Mouse (Mus musculus) layer of hippocampus, postnatal 10 days (tissue): ENCODE results near the gene Ctsf. TPM values are rescaled to one million over a fixed set of nuclear protein-coding genes. Genes with fewer than 3 reads are reported as not detected.

Source experiments
- DNase-seq, 2 experiments: peaks; one replicate each; pipeline ENCODE4 v3.0.0; 2021; ENCODE audit warnings: low spot score in 2 of 2
- total RNA-seq, 2 experiments: library from RNA; stranded (reverse); gene quantifications; 2 replicates each; pipeline ENCODE4 v1.2.3; 2021

Gene Ctsf
- total RNA-seq, 2 experiments from 2014 or later: 95.2 to 102 TPM

DNA sequence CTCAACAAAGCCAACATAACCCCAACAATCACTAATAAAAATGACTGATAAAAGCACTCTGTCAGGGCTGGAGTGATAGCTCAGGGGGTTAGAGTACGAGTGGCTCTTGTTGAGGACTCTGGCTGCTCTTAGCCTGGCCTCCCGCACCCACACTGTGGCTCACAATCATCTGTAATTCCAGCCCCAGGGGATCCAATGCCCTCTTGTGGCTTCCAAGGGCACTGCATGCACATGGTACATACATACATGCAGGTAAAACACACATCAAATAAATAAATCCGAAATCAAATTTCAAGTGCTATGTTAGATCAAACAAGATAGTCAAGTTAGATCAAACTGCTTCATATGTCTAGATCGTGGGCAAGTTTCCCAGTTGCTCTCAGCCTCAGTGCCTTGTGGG, 53.2 kb downstream of the Ctsf start:
- peak in 1 of 2 experiments; percentile 28 for DNase-seq

DNA sequence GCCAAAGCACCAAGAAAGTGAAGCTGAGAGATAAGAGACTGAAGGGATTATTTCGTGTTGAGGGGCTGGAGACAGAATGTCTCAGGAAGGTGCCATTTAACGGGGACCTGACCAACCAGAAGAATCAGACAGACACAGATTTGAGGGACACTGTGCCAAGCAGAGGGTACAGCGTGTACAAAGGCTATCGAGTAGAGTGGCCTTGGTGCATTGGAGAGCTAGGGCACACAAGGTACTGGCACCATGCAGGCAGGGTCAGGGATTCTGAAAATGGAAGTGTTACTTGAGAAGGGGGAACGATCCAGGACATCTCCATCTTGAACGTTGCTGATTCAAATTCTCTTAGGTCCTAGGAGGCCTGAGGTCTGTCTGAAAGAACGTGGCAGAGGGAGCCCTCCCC, 54.4 kb downstream of the Ctsf start:
- no peak for DNase-seq

Other genes starting within 250 kb of the Ctsf start
- gene Lrfn4, start 239.5 kb upstream of the Ctsf start, total RNA-seq: 10 to 100 TPM; 67.0 to 67.3 TPM
- 10 to 100 TPM; 19.8 to 20.9 TPM for gene Rce1, start 229.5 kb upstream of the Ctsf start, total RNA-seq
- 1 to 10 TPM; 2.1 to 2.3 TPM for gene Gm960, start 156.5 kb upstream of the Ctsf start, total RNA-seq
- 100 to 1,000 TPM; 545 to 601 TPM for gene Sptbn2, start 144.0 kb upstream of the Ctsf start, total RNA-seq
- 10 to 100 TPM; 16.6 to 16.8 TPM for gene Rbm4b, start 98.6 kb upstream of the Ctsf start, total RNA-seq
- 10 to 100 TPM; 68.7 to 71.1 TPM for gene Rbm4, start 61.2 kb upstream of the Ctsf start, total RNA-seq
- gene Gm21992, start 43.5 kb upstream of the Ctsf start, total RNA-seq: 10 to 100 TPM; 20.7 to 22.3 TPM
- 10 to 100 TPM; 41.2 to 49.4 TPM for gene Rbm14, start 43.5 kb upstream of the Ctsf start, total RNA-seq
- 10 to 100 TPM; 39.4 to 47.5 TPM for gene Ccs, start 15.8 kb upstream of the Ctsf start, total RNA-seq
- 1 to 10 TPM; 1.9 to 2.6 TPM for gene Ccdc87, start 15.8 kb upstream of the Ctsf start, total RNA-seq
- gene Actn3, start 22.8 kb downstream of the Ctsf start, total RNA-seq: 1 to 10 TPM; 1.9 to 2.1 TPM
- gene Zdhhc24, start 23.5 kb downstream of the Ctsf start, total RNA-seq: 10 to 100 TPM; 23.5 to 26.3 TPM
- gene Bbs1, start 51.5 kb downstream of the Ctsf start, total RNA-seq: 10 to 100 TPM; 31.3 to 34.8 TPM
- gene Dpp3, start 73.2 kb downstream of the Ctsf start, total RNA-seq: 10 to 100 TPM; 62.0 to 62.7 TPM
- gene Peli3, start 88.0 kb downstream of the Ctsf start, total RNA-seq: 10 to 100 TPM; 18.0 to 18.4 TPM
- 10 to 100 TPM; 62.7 to 68.8 TPM for gene Mrpl11, start 107.0 kb downstream of the Ctsf start, total RNA-seq
- gene Npas4, start 135.2 kb downstream of the Ctsf start, total RNA-seq: 1 to 10 TPM; 4.8 to 5.0 TPM
- gene Slc29a2, start 168.7 kb downstream of the Ctsf start, total RNA-seq: 10 to 100 TPM; 21.0 to 21.9 TPM
- 100 to 1,000 TPM; 125 to 126 TPM for gene B4gat1, start 183.7 kb downstream of the Ctsf start, total RNA-seq
- gene AC124502.3, start 183.8 kb downstream of the Ctsf start, total RNA-seq: 1 to 10 TPM; 3.4 to 6.9 TPM
- 10 to 100 TPM in 1 of 2 experiments, 1 to 10 TPM in 1; 8.7 to 11.9 TPM for gene Brms1, start 186.2 kb downstream of the Ctsf start, total RNA-seq
- 10 to 100 TPM; 26.4 to 26.6 TPM for gene Rin1, start 195.4 kb downstream of the Ctsf start, total RNA-seq
- gene Cd248, start 212.9 kb downstream of the Ctsf start, total RNA-seq: 10 to 100 TPM in 1 of 2 experiments, 1 to 10 TPM in 1; 9.9 to 10.2 TPM
- 10 to 100 TPM; 96.6 to 98.0 TPM for gene Tmem151a, start 230.4 kb downstream of the Ctsf start, total RNA-seq
- 10 to 100 TPM; 24.7 to 29.9 TPM for gene Yif1a, start 233.4 kb downstream of the Ctsf start, total RNA-seq
- gene Cnih2, start 243.4 kb downstream of the Ctsf start, total RNA-seq: 100 to 1,000 TPM; 743 to 783 TPM